Mouse (Mus musculus) ES-E14 (cell line): ENCODE measurements around the gene Flrt1. TPM values are rescaled to one million over a fixed set of nuclear protein-coding genes. Genes with fewer than 3 reads are reported as not detected.
"Not testable (repeated sequence)": the region's sequence is repeated elsewhere in the genome, so short reads cannot be mapped to it uniquely, and the experiment has no call there.

Experiments
- DNase-seq: peaks from one replicate; pipeline ENCODE4 v3.0.0-alpha.2; 2013; ENCODE audit warnings: low read depth, low spot score
- H3K27ac ChIP-seq: 2 replicates; pipeline ENCODE4 v1.5.1; 2012; ENCODE audit warnings: low read depth, mild to moderate bottlenecking, low read length, moderate library complexity, mixed read lengths; ENCODE audit not compliant: poor library complexity, insufficient read depth, severe bottlenecking
- H3K36me3 ChIP-seq: 2 replicates; pipeline ENCODE4 v1.6.1; 2012; ENCODE audit warnings: mild to moderate bottlenecking, low read length, moderate library complexity, mixed read lengths; ENCODE audit not compliant: control insufficient read depth, poor library complexity, insufficient read depth, severe bottlenecking
- H3K4me1 ChIP-seq, 2 experiments: fragments of 150-350 bp in 1 of 2; sonication (generic) in 1 of 2; 2 replicates each; pipeline ENCODE4 v1.6.1; 2012; ENCODE audit warnings: low read length in 2 of 2, mild to moderate bottlenecking in 1 of 2, mixed read lengths in 1 of 2; ENCODE audit not compliant: control insufficient read depth in 2 of 2, insufficient read depth in 2 of 2, poor library complexity in 1 of 2
- H3K4me3 ChIP-seq, 2 experiments: fragments of 150-350 bp in 1 of 2; sonication (generic) in 1 of 2; 2 replicates each; pipeline ENCODE4 v1.5.1; 2012; ENCODE audit warnings: low read length in 2 of 2, low read depth in 1 of 2, mild to moderate bottlenecking in 1 of 2, mixed read lengths in 1 of 2; ENCODE audit not compliant: insufficient read depth in 1 of 2, poor library complexity in 1 of 2, severe bottlenecking in 1 of 2
- H3K9ac ChIP-seq: 2 replicates; pipeline ENCODE4 v1.6.1; 2012; ENCODE audit warnings: low read depth, mild to moderate bottlenecking, low read length, mixed read lengths; ENCODE audit not compliant: poor library complexity, insufficient read depth, severe bottlenecking
- H3K9me3 ChIP-seq: fragments of 150-350 bp; sonication (generic); 2 replicates; pipeline ENCODE4 v1.6.1; 2012; ENCODE audit warnings: low read depth, mild to moderate bottlenecking, low read length; ENCODE audit not compliant: control insufficient read depth, insufficient read depth
- CHD2 ChIP-seq: IDR thresholded peaks from 2 replicates; pipeline ENCODE4 v1.6.1; 2014; ENCODE audit warnings: mild to moderate bottlenecking, low read depth, low read length, inconsistent platforms
- HCFC1 ChIP-seq: IDR thresholded peaks from 2 replicates; pipeline ENCODE4 v1.6.1; 2012; ENCODE audit warnings: low read length, inconsistent platforms, borderline replicate concordance; ENCODE audit not compliant: insufficient read depth
- MAFK ChIP-seq: IDR thresholded peaks from 2 replicates; pipeline ENCODE4 v1.6.1; 2014; ENCODE audit warnings: mild to moderate bottlenecking, low read depth, low read length, inconsistent platforms; ENCODE audit not compliant: insufficient read depth
- ZC3H11A ChIP-seq: IDR thresholded peaks from 2 replicates; pipeline ENCODE4 v1.6.1; 2012; ENCODE audit warnings: low read depth, mild to moderate bottlenecking, inconsistent platforms, low read length, borderline replicate concordance
- ZNF384 ChIP-seq: IDR thresholded peaks from 2 replicates; pipeline ENCODE4 v1.6.1; 2012; ENCODE audit warnings: low read depth, low read length, inconsistent platforms
- in situ Hi-C, 2 experiments: fragments of 600-800 bp; cut with MboI; formaldehyde crosslinking; loops; one replicate each; pipeline ENCODE4 v1.15.1; 2025; ENCODE audit warnings: low sequenced_read_pairs in 2 of 2, inconsistent platforms in 1 of 2; ENCODE audit not compliant: unreplicated experiment in 2 of 2
- total RNA-seq: library from RNA; depleted of rRNA; stranded (reverse); fragments of 300-350 nt; gene quantifications from 2 replicates; pipeline ENCODE4 v1.2.3, GENCODE M21; 2012

Gene Flrt1
- total RNA-seq, 1 experiment: 0.36 TPM

DNA sequence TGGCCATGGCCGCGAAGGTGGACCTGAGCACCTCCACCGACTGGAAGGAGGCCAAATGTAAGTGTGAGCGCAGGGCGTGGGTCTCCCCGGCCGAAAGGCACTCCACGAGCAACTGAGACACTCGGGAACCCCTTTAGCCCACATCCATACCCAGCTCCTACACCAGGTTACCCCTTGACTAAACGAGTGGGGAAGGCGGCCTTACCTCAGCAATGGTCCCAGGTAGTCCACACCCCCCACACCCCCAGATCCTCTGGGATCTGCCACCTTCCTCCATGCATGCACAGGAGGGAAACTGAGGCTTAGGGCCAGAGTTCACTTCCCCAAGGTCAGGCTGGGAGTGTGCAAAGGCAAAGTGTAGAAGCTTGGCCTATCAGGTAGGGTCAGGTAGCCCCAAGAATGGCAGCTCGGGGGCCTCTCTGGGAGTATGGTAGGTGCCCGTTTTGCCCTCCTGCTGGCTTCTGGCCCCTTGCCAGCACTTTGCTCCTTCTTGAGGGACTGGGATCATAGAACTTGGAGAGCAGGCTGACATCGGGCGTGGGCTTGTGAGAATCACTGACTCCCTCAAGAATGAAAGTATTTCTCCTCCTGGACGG lies 48.3 kb downstream of the Flrt1 start:
- H3K9ac ChIP-seq: peak overlapping the region; percentile 60

DNA sequence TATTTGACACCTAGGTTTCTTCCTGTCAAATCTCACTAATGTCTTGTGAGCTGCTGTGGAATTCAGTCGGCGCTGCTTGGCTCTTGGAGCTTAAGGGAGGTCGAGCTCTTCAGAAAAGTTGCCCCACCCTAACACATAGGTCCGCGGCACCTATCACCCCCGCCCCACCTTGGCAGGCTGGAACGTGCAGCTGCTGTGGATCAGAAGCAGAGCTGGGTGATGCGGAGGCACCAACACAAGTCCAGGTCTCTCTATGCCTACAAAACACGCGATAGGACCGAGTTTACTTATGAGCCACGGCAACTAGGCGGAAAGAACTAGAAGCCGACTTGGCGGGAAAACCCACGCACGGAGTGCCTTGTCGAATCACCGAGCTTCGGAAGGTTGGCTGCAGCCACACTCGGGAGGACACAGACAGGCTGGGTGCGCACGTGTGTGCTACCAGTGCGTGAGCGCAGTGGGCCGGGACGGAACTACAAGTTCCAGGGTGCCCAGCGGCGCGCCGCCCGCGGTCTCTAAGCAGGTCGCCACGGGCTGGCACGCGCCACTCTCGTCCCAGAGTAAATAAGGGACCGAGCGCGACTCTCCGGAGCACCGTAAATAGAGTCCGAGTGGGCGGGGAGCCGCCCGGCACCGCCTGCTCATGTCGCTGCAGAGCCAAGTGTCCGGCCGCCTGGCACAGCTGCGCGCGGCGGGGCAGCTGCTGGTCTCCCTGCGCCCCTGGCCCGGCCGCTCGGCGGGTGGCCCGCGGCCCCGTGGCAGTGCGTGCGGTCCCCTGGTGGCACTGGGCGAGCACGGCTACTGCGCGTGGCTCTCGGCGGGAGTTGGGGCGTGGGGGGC lies 49.1 kb downstream of the Flrt1 start, which contains the start of gene Macrod1:
Macrod1 (plus strand) TSS at position 563 of the 840 bp plus-strand sequence.
- TF ChIP-seq HCFC1 (peak; percentile 90), MAFK (no peak), CHD2 (peak; percentile 45; the same call in 1 of the 2 replicates)
- peak within 1 kb of the TSS; percentile 82 to 97 for H3K4me3 ChIP-seq
- H3K36me3 ChIP-seq: no peaks in the 10 kb centered on the region
- peak within 1 kb of the TSS; percentile 60 for H3K9ac ChIP-seq
- DNase-seq: no peak
- in situ Hi-C loops: loop anchor here in 1 of 2 experiments (10.0 kb wide), 1 partner anchor 288 kb away; the partner anchor contains the start of gene Mark2
- H3K4me1 ChIP-seq: peaks cover 6 to 20% of the 10 kb centered on the region in 2 experiments; a peak in 2 of 4 replicates
- H3K9me3 ChIP-seq: no peaks in the 10 kb centered on the region
- H3K27ac ChIP-seq: no peak within 1 kb of the TSS

More for the DNA sequence above, 48.3 kb downstream of the Flrt1 start:
- no peak for DNase-seq
- no peaks in the 10 kb centered on the region for H3K36me3 ChIP-seq
- H3K27ac ChIP-seq: no peak overlapping the region
- TF ChIP-seq CHD2: no peak
- TF ChIP-seq MAFK: no peak
- TF ChIP-seq ZC3H11A: no peak
- no peak for TF ChIP-seq ZNF384
- no peak for TF ChIP-seq HCFC1
- H3K4me3 ChIP-seq: peak overlapping the region; percentile 82 to 97
- in situ Hi-C loops: loop anchor here in 1 of 2 experiments (10.0 kb wide), 1 partner anchor 288 kb away; the partner anchor contains the start of gene Mark2
- H3K9me3 ChIP-seq: no peaks in the 10 kb centered on the region
- peaks cover 6 to 20% of the 10 kb centered on the region in 2 experiments; a peak in 2 of 4 replicates for H3K4me1 ChIP-seq

DNA sequence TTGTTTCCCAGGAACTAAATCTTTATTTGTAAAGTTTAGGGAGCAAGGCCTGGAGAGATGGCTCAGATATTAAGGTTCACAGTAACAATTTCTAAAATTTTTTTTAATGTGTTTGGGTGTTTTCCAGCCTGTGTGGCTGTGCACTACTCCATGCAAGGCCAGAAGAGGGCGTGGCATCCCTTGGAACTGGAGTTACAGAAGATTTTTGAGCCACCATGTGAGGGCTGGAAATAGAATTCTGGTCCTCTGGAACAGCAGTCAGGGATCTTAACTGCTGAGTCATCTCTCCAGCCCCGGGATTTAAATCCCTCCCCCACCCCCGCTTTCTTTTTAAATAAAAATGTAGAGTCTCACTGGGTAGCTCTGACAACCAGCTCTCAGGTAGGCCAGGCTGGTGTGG lies 50.4 kb downstream of the Flrt1 start:
- Histone ChIP-seq H3K9me3 (no peaks in the 10 kb centered on the region), H3K4me1 (peaks cover 6 to 20% of the 10 kb centered on the region in 2 experiments; a peak in 2 of 4 replicates), H3K9ac (no peak overlapping the region; the same call in 1 of the 2 replicates), H3K36me3 (no peaks in the 10 kb centered on the region), H3K4me3 (no peak overlapping the region), H3K27ac (peak overlapping the region; percentile 70; the same call in 1 of the 2 replicates)
- no peak for DNase-seq
- TF ChIP-seq HCFC1: no peak
- TF ChIP-seq MAFK: peak; percentile 92
- TF ChIP-seq ZC3H11A: no peak
- in situ Hi-C loops: loop anchor here in 1 of 2 experiments (10.0 kb wide), 1 partner anchor 290 kb away; the partner anchor contains the start of gene Mark2

DNA sequence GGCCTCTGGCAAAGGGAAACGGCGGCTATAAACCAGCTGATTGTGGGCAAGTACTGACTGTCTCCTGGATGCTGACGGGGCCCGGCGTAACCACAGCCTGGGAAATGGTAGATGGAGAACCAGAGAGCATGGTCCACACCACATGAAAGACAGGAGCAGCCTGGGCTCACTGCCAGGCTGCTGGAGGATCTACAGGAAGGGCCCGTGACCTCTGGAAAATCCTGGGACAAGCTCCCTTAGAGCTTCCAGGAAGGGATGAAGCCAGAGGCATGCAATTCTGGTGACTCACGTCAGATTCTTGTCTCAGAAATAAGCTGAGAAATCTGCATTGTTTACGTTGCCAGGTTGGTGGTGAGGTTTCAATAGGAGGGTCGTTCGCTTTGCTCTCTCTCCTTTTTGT lies 50.8 kb downstream of the Flrt1 start:
- peak overlapping the region; percentile 60 for H3K9ac ChIP-seq
- in situ Hi-C loops: loop anchor here in 1 of 2 experiments (10.0 kb wide), 1 partner anchor 290 kb away; the partner anchor contains the start of gene Mark2
- no peaks in the 10 kb centered on the region for H3K9me3 ChIP-seq
- H3K4me3 ChIP-seq: no peak overlapping the region
- H3K4me1 ChIP-seq: peaks cover 6 to 20% of the 10 kb centered on the region in 2 experiments; a peak in 2 of 4 replicates
- TF ChIP-seq ZC3H11A: no peak
- no peak for TF ChIP-seq ZNF384
- no peak for TF ChIP-seq CHD2
- no peak for TF ChIP-seq HCFC1
- TF ChIP-seq MAFK: no peak
- H3K27ac ChIP-seq: peak overlapping the region; percentile 70
- H3K36me3 ChIP-seq: no peaks in the 10 kb centered on the region
- no peak for DNase-seq

GRCm38 (mm10) chr19:7053382-7053781 lies 52.1 kb downstream of the Flrt1 start:
- peaks cover 6 to 22% of the 10 kb centered on the region in 2 experiments; a peak in 2 of 4 replicates for H3K4me1 ChIP-seq
- H3K9ac ChIP-seq, H3K36me3 ChIP-seq, H3K9me3 ChIP-seq, H3K4me3 ChIP-seq, H3K27ac ChIP-seq, DNase-seq: not testable (repeated sequence)
- in situ Hi-C loops: loop anchor here in 1 of 2 experiments (10.0 kb wide), 1 partner anchor 291 kb away; the partner anchor contains the start of gene Mark2
